Mouse (Mus musculus) midbrain, embryonic 12.5 days (tissue): ENCODE measurements around the gene Il6st. TPM values are rescaled to one million over a fixed set of nuclear protein-coding genes. Genes with fewer than 3 reads are reported as not detected.

Experiments
- ATAC-seq: fragments of 200-750 bp; cut with Nextera tagmentation; 2 replicates; pipeline ENCODE4 v1.8.0; 2017; ENCODE audit warnings: low read depth, moderate TSS enrichment, moderate library complexity; ENCODE audit not compliant: low FRiP score
- H3K27ac ChIP-seq: fragments of 300-500 bp; sonication (generic); replicated peaks from 2 replicates; pipeline ENCODE4 v1.5.1; 2016; ENCODE audit warnings: mild to moderate bottlenecking
- H3K27me3 ChIP-seq: fragments of 300-500 bp; sonication (generic); 2 replicates; pipeline ENCODE4 v1.6.1; 2016; ENCODE audit warnings: mild to moderate bottlenecking
- H3K36me3 ChIP-seq: fragments of 300-500 bp; sonication (generic); 2 replicates; pipeline ENCODE4 v1.6.1; 2016
- H3K4me1 ChIP-seq: fragments of 300-500 bp; sonication (generic); 2 replicates; pipeline ENCODE4 v1.6.1; 2016
- H3K4me2 ChIP-seq: fragments of 300-500 bp; sonication (generic); replicated peaks from 2 replicates; pipeline ENCODE4 v1.6.1; 2016; ENCODE audit warnings: mild to moderate bottlenecking, moderate library complexity
- H3K4me3 ChIP-seq: fragments of 300-500 bp; sonication (generic); 2 replicates; pipeline ENCODE4 v1.5.1; 2016; ENCODE audit warnings: mild to moderate bottlenecking
- H3K9ac ChIP-seq: fragments of 300-500 bp; sonication (generic); replicated peaks from 2 replicates; pipeline ENCODE4 v1.6.1; 2016; ENCODE audit warnings: mild to moderate bottlenecking, moderate library complexity
- H3K9me3 ChIP-seq: fragments of 300-500 bp; sonication (generic); 2 replicates; pipeline ENCODE4 v1.6.1; 2016; ENCODE audit warnings: mild to moderate bottlenecking
- WGBS: fragments of 180-500 bp; shearing (Covaris S2); methylation state at CpG from one replicate; pipeline ENCODE4 v1.1.7; 2016; 5-methylcytosine and 5-hydroxymethylcytosine counted together
- polyA plus RNA-seq: library from polyadenylated mRNA; unstranded; fragments of >200 nt; fragmentation: Nextera tagmentation; extraction: Ambion mirVana; gene quantifications from 2 replicates; pipeline ENCODE4 v1.2.1, GENCODE M21; 2016

Gene Il6st
- polyA plus RNA-seq, 1 experiment from 2014 or later = 39.5 TPM

GRCm38 (mm10) chr13:112494590-112494989 is 30.7 kb downstream of the Il6st start:
- Histone ChIP-seq H3K27me3 (no peaks in the 10 kb centered on the region), H3K36me3 (peaks cover 48% of the 10 kb centered on the region), H3K27ac (no peak overlapping the region), H3K4me2 (no peak overlapping the region), H3K4me3 (no peak overlapping the region), H3K4me1 (no peaks in the 10 kb centered on the region), H3K9me3 (no peaks in the 10 kb centered on the region), H3K9ac (no peak overlapping the region)
- WGBS = 96% methylated on average over 12 of the region's 12 CpGs
- no peak for ATAC-seq

GRCm38 (mm10) chr13:112500027-112500426 is 36.2 kb downstream of the Il6st start:
- Histone ChIP-seq H3K27me3 (no peaks in the 10 kb centered on the region), H3K4me3 (no peak overlapping the region), H3K27ac (no peak overlapping the region), H3K4me1 (no peaks in the 10 kb centered on the region), H3K9me3 (no peaks in the 10 kb centered on the region), H3K4me2 (no peak overlapping the region), H3K9ac (no peak overlapping the region), H3K36me3 (peaks cover 67% of the 10 kb centered on the region)
- ATAC-seq = no peak
- WGBS = 89% methylated on average over 4 of the region's 4 CpGs

- no peaks in the 10 kb centered on the region for H3K9me3 ChIP-seq
- no peaks in the 10 kb centered on the region for H3K4me1 ChIP-seq
- H3K4me2 ChIP-seq = no peak overlapping the region
- no peaks in the 10 kb centered on the region for H3K27me3 ChIP-seq
- 81% methylated on average over 9 of the region's 9 CpGs for WGBS
- H3K36me3 ChIP-seq = peaks cover 68% of the 10 kb centered on the region
- no peak overlapping the region for H3K27ac ChIP-seq
- ATAC-seq = no peak
- H3K9ac ChIP-seq = no peak overlapping the region
- no peak overlapping the region for H3K4me3 ChIP-seq
Observed at GRCm38 (mm10) chr13:112500466-112500865, 36.6 kb downstream of the Il6st start.

GRCm38 (mm10) chr13:112503846-112504245 is 40.0 kb downstream of the Il6st start:
- H3K27ac ChIP-seq = no peak overlapping the region
- no peak overlapping the region for H3K9ac ChIP-seq
- 96% methylated on average over 13 of the region's 13 CpGs for WGBS
- H3K27me3 ChIP-seq = no peaks in the 10 kb centered on the region
- no peaks in the 10 kb centered on the region for H3K9me3 ChIP-seq
- H3K4me2 ChIP-seq = no peak overlapping the region
- H3K4me1 ChIP-seq = no peaks in the 10 kb centered on the region
- peaks cover 61% of the 10 kb centered on the region for H3K36me3 ChIP-seq
- no peak for ATAC-seq
- no peak overlapping the region for H3K4me3 ChIP-seq

- ATAC-seq = no peak
- H3K36me3 ChIP-seq = peaks cover 48% of the 10 kb centered on the region
Observed at GRCm38 (mm10) chr13:112505436-112505835, 41.6 kb downstream of the Il6st start.

GRCm38 (mm10) chr13:112506766-112507165 is 42.9 kb downstream of the Il6st start:
- Histone ChIP-seq H3K9me3 (no peaks in the 10 kb centered on the region), H3K27me3 (no peaks in the 10 kb centered on the region), H3K27ac (no peak overlapping the region), H3K9ac (no peak overlapping the region), H3K4me1 (no peaks in the 10 kb centered on the region), H3K36me3 (peaks cover 36% of the 10 kb centered on the region), H3K4me3 (no peak overlapping the region), H3K4me2 (no peak overlapping the region)
- WGBS = 94% methylated on average over 13 of the region's 13 CpGs
- no peak for ATAC-seq

More at GRCm38 (mm10) chr13:112505436-112505835, 41.6 kb downstream of the Il6st start:
- 92% methylated on average over 6 of the region's 6 CpGs for WGBS
- Histone ChIP-seq H3K27me3 (no peaks in the 10 kb centered on the region), H3K9me3 (no peaks in the 10 kb centered on the region), H3K4me2 (no peak overlapping the region), H3K4me3 (no peak overlapping the region), H3K4me1 (no peaks in the 10 kb centered on the region), H3K9ac (no peak overlapping the region), H3K27ac (no peak overlapping the region)

- H3K4me1 ChIP-seq = no peaks in the 10 kb centered on the region
- no peak overlapping the region for H3K4me3 ChIP-seq
- no peaks in the 10 kb centered on the region for H3K9me3 ChIP-seq
- no peak overlapping the region for H3K27ac ChIP-seq
- no peak overlapping the region for H3K9ac ChIP-seq
- 89% methylated on average over 13 of the region's 13 CpGs for WGBS
- H3K4me2 ChIP-seq = no peak overlapping the region
- H3K27me3 ChIP-seq = no peaks in the 10 kb centered on the region
- no peak for ATAC-seq
- peaks cover 33% of the 10 kb centered on the region for H3K36me3 ChIP-seq
Observed at GRCm38 (mm10) chr13:112507691-112508090, 43.8 kb downstream of the Il6st start.

- no peak overlapping the region for H3K4me3 ChIP-seq
- H3K27ac ChIP-seq = no peak overlapping the region
- no peak overlapping the region for H3K9ac ChIP-seq
- H3K36me3 ChIP-seq = peaks cover 26% of the 10 kb centered on the region
- WGBS = 87% methylated on average over 5 of the region's 5 CpGs
- no peaks in the 10 kb centered on the region for H3K4me1 ChIP-seq
- ATAC-seq = no peak
- H3K9me3 ChIP-seq = no peaks in the 10 kb centered on the region
- no peak overlapping the region for H3K4me2 ChIP-seq
- H3K27me3 ChIP-seq = no peaks in the 10 kb centered on the region
Observed at GRCm38 (mm10) chr13:112508487-112508886, 44.6 kb downstream of the Il6st start.

GRCm38 (mm10) chr13:112509465-112509864 is 45.6 kb downstream of the Il6st start:
- 32% methylated on average over 4 of the region's 4 CpGs for WGBS

GRCm38 (mm10) chr13:112510437-112511212 is 46.8 kb downstream of the Il6st start:
- no peak overlapping the region for H3K9ac ChIP-seq
- peaks cover 6% of the 10 kb centered on the region for H3K36me3 ChIP-seq
- H3K9me3 ChIP-seq = no peaks in the 10 kb centered on the region
- H3K4me3 ChIP-seq = no peak overlapping the region
- H3K27ac ChIP-seq = no peak overlapping the region
- no peak for ATAC-seq
- no peaks in the 10 kb centered on the region for H3K4me1 ChIP-seq
- no peak overlapping the region for H3K4me2 ChIP-seq
- WGBS = 91% methylated on average over 19 of the region's 19 CpGs
- H3K27me3 ChIP-seq = no peaks in the 10 kb centered on the region

More at GRCm38 (mm10) chr13:112509465-112509864, 45.6 kb downstream of the Il6st start:
- Histone ChIP-seq H3K36me3 (peaks cover 16% of the 10 kb centered on the region), H3K4me2 (no peak overlapping the region), H3K4me3 (no peak overlapping the region), H3K9me3 (no peaks in the 10 kb centered on the region), H3K4me1 (no peaks in the 10 kb centered on the region), H3K27ac (no peak overlapping the region), H3K27me3 (no peaks in the 10 kb centered on the region), H3K9ac (no peak overlapping the region)
- peak; percentile 68 for ATAC-seq

GRCm38 (mm10) chr13:112511261-112511660 is 47.4 kb downstream of the Il6st start:
- H3K27me3 ChIP-seq = no peaks in the 10 kb centered on the region
- no peaks in the 10 kb centered on the region for H3K9me3 ChIP-seq
- no peak overlapping the region for H3K27ac ChIP-seq
- H3K4me2 ChIP-seq = no peak overlapping the region
- peaks cover 4% of the 10 kb centered on the region for H3K36me3 ChIP-seq
- ATAC-seq = no peak
- H3K9ac ChIP-seq = no peak overlapping the region
- H3K4me3 ChIP-seq = no peak overlapping the region
- H3K4me1 ChIP-seq = no peaks in the 10 kb centered on the region
- WGBS = 91% methylated on average over 11 of the region's 11 CpGs

- no peaks in the 10 kb centered on the region for H3K4me1 ChIP-seq
- H3K27ac ChIP-seq = no peak overlapping the region
- WGBS = 91% methylated on average over 7 of the region's 7 CpGs
- no peaks in the 10 kb centered on the region for H3K27me3 ChIP-seq
- no peak for ATAC-seq
- no peak overlapping the region for H3K9ac ChIP-seq
- peaks cover 4% of the 10 kb centered on the region; the same call in 1 of the 2 replicates for H3K36me3 ChIP-seq
- H3K4me3 ChIP-seq = no peak overlapping the region
- H3K9me3 ChIP-seq = no peaks in the 10 kb centered on the region
- no peak overlapping the region for H3K4me2 ChIP-seq
Observed at GRCm38 (mm10) chr13:112511810-112512209, 47.9 kb downstream of the Il6st start.
